Mouse (Mus musculus) ovary, postnatal 10 days (tissue): ENCODE data around the gene Camta1.

Experiments
- DNase-seq: peaks from one replicate; pipeline ENCODE4 v3.0.0; 2022; ENCODE audit warnings: low spot score

The Camta1 gene

DNA sequence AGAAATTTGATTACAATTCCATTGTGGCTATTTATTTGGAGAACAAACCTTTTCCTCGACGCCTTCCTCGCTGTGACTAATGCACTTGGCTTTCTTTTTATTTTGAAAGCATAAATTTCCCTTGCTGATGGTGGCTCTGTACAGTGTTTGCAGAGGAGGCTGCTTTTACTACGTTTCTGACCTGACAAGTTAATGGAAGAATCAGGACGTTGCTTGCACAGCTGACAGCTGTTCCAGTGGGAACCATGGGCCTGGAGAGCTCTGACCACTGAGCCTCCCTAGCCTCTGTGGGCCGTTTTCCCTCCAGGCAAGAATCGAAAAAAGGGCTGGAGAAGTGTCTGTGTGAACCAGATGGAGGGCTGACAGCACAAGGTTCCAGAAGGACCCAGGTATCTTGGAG lies 342.7 kb downstream of the Camta1 start:
- DNase-seq = no peak

DNA sequence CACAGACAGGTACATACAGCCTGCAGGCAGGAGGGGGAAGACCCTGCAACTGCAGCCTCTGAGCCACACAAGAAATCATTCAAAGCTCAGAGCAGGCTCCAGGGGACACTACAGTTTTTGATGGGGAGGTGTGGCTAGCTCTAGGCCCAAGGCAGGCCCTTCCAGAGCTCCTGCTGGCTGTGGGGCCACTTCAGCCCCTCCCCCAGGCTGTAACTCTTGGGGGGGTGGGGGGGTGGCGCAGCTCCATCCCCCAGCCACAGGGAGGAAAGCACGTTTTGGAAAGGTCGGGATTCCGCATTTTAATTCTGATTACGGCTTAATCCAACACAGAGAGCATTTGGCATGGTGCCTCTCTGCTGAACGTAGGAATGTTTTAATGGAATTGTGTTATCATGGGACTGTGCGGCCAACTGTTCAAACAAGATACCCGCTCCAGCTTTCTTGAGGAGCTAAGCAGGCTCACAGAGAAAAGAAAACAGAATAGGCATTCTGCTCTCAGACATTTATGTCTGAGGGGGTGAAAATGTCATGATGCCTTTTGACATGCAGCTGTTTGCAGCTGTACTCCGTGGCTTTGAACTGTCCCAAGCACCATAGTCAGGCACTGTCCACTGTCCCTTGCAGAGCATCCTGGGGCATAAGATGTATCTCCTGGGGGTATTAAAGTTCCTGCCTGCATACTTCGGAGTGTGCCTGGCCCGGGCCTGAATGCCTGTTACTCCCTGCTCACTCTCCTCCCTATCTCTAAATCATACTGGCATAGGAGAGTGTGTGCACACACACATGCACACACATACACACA lies 344.5 kb downstream of the Camta1 start:
- no peak for DNase-seq

- no peak for DNase-seq
Measured at GRCm38 (mm10) chr4:151515316-151515715, 346.4 kb downstream of the Camta1 start.

- DNase-seq = no peak
Measured at GRCm38 (mm10) chr4:151511092-151511491, 350.6 kb downstream of the Camta1 start.

- DNase-seq = no peak
Measured at GRCm38 (mm10) chr4:151510417-151510816, 351.3 kb downstream of the Camta1 start.

GRCm38 (mm10) chr4:151506701-151507100 lies 355.0 kb downstream of the Camta1 start:
- DNase-seq = no peak

DNA sequence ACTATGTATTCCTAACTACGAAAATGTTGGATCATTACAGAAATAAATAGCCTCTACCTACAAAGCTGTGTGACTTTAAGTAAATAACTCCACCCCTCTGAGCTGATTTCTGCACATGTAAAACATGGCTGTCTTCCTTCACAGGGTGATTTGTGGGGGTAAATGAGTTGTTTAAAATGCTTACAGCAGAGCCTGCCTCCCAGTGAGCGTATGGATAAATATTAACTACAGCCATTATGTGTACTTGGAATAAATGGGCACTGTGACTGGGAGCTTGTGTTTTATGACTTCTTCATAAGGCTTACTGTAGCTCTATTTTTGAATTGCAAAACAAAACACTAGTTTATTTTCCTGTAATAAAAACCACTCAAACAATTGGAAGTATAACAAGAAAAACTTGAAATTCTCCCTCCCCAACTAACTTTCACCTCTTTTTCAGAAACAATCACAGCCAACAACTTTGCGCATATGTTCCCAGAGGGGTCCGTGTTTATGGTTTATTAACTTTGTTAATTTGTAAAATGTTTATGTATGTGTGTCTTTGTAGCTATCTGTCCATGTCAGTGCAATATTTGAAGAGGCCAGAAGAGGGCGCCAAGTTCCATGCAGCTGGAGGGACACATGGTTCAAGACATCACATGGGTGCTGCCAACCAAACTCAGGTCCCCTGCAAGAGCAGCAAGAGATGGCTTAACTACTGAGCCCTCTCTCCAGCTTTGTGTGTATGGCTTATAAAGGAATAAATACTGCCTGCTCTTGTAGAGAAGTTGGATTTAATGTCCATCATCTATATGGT lies 363.0 kb downstream of the Camta1 start:
- no peak for DNase-seq

DNA sequence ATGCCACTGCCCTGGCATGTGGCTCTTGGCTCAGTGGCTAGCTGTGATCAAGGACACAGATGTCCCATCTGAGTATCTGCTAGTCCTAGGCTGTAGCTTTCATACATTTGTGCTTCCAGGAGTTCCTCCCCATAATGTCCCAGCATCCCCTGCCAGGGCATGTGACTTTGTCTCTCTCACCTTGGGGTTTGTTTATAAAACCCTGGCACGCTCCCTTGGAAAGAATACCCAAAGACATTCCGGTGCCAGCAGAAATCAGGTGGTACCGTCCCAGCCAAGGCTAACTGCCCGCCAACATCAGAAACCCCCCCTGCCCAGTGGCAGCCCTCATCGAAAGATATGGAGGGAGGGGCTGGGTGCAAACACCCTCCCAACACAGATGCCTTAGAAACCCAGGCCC lies 365.1 kb downstream of the Camta1 start:
- no peak for DNase-seq

DNA sequence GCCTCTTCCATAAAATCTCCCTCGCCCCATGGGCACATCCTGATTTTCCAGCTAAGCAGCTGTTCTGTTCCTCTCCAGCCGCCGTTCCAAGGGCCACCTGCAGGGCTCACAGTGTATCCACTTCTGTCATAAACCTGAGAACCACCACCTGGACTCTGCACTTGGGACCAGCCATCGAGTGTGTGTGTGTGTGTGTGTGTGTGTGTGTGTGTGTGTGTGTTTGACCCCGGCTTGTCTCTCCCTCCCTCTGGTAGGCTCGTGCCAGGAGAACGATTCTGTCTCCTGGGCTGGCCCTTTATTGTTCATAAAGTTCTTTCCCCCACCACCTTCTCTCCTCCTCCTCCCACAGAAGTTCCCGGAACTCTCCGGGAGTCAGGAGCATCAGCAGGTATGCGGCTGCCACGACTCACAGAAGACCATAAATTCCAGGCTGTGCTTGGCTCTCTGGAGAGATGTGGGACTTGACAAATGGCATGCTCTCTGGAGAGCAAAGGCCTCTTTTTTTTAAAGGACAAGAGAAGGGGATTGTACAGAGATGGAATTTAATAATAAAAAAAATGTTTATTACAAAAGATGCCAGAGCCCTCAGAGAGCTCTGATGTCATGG lies 366.3 kb downstream of the Camta1 start:
- no peak for DNase-seq

- DNase-seq = no peak
Measured at GRCm38 (mm10) chr4:151492786-151493185, 368.9 kb downstream of the Camta1 start.

DNA sequence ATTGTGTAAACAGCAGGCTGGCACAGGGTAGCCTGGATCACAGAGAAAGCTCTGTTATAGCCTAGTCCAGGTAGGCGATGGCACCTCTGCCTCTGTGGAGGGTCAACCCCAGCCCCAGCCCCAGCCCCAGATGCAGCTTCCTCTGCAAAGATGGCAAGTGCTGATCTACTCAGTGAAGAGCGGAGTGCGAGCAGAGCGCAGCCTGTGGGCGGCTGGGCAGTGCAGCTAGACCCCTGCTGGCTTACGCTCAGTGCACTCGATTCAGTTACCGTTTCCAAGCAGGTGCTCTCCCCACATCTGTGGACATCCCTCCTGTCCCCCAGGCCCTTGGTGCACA lies 377.7 kb downstream of the Camta1 start:
- DNase-seq = no peak

DNA sequence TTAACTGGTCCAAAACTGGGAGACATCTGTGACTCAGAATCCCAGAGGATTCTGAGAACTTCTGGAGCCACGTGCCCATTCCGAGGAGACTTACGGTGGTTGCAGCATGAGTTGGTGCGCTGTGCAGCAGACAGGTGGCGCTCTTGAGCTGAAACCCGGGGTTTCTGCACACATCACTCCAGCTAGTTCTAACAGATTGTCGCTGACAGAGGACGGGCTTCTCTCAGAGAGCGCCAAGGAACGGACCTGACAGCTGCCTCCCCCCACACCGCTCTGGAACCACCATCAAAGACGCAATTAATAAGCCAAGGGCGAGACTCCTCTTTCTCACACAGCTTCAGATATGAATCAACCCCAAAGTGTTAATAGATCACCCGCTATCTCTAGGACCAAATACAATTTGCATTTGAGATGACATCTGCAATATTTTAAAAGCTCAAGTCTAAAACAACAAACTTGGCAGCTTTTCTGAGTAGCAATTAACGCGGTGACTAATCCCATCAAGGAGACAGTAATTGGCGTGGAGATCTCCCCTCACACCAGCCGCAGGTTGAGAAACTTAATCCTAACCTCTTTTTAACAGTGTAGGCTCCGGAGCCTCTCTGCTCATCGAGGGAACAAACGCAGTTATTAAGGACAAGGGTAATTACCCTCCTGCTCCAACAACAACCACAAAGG lies 378.2 kb downstream of the Camta1 start:
- DNase-seq = peak; percentile 10

DNA sequence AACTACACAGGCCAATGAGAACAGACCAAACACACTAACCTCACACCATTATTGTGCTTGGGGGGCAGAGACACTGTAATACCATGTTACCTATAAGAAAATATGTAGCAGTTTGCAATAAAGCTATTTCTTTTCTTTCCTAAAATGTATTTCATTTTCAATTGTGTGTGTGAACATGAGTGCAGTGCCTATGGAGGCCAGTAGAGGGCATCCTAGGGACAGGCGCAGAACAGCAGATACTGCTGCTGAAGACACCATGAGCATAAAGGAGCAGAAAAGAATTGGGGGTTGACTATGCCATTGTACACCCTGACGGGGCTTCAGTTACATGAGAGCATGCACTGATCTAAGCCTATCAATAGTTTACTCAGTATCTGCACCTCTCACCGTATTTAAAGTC lies 380.7 kb downstream of the Camta1 start:
- DNase-seq = no peak

DNA sequence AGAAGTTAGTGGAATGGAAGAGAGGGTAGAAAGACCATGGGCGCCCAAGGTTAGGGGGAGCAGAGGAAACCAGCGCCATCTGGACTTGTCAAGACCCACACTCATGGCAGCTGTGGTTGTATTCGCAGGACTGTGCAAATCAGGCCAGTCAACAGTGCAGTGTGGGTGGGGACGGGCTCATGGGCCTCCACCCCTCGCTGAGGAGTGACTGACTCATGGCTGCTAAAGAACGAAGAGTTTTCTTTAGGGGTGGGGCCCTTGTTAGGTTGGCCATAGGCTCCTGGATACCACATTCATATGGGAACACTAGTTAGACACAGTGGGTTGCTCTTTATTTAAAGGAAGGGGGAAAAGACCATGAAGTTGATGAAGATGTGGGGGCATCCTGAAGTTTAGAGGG lies 383.7 kb downstream of the Camta1 start:
- no peak for DNase-seq

GRCm38 (mm10) chr4:151474895-151475470 lies 386.7 kb downstream of the Camta1 start:
- DNase-seq = no peak

DNA sequence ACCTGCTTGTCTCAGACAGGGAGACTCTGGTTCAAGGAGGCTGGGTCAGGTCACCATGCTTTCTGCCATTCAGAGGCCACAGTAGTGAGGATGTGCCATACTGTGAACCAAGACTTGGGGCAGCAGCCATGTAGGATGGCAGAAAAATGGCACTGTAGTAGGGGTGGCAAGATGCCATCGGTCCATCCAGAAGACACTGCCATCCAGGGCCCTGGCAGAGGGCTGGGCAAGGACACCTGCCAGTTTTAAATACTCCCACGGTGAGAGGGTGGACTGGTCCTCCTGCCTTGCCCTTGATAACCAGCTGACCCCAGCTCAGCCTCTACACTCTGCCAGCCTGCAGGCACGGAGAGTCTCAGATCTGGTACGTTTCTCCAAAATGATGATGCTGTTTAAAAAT lies 389.8 kb downstream of the Camta1 start:
- DNase-seq = no peak

DNA sequence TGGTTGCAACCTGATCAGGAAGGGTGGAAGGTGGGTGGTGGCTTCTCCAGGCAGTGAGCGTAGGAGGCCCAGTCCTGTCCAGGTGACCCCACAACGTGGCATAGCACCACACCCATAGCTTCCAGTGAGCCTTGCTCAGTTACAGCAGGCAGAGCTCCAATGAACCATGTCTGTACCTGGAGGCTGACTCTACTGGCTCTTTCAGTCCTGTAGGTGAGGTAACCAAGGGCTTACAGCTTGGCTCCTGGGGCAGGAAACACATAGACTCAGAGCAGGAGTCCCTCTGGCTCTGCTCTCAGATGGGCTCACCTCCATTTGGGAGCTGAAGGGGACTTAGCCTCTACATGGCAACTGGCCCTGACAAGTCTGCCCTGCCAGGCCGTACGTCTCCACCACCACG lies 393.3 kb downstream of the Camta1 start:
- no peak for DNase-seq

DNA sequence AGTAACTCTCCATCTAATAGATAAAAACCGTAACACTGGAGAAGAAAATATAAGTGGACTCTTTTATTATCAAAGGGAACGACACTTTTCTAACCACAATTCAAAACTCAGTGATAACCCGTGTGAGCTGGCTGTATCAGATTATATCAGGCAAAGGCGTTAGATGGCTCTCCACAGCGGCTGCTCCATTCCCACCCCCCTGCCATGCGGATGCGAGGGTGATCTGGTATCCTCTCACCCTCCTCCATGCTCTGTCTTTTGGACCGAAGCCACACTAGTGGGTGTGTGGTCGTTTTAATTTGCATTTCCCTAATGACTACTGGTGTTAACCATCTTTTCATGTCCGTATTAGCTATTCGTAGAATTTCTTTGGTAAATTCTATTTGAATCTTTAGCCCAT lies 403.0 kb downstream of the Camta1 start:
- no peak for DNase-seq

GRCm38 (mm10) chr4:151454611-151455010 lies 407.1 kb downstream of the Camta1 start:
- no peak for DNase-seq

DNA sequence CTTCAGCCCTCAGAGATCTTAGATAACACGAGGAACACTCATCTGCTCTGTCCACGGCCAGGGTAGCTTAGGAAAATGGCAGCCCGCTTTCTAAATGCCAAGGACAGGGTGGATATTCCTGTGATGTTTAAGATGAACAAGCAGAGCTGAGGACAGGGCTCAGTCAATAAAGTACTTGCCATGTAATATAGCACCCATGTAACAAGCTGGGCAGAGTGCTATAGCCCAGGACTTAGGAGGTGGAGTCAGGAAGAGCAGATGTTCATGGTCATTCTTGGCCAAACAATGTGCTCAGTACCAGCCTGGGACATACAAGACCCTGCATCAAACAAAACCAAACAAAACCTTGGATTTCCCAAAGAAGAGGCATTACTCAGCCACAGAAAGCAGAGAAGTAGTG lies 407.6 kb downstream of the Camta1 start:
- DNase-seq = no peak

GRCm38 (mm10) chr4:151451885-151452284 lies 409.8 kb downstream of the Camta1 start:
- DNase-seq = no peak

DNA sequence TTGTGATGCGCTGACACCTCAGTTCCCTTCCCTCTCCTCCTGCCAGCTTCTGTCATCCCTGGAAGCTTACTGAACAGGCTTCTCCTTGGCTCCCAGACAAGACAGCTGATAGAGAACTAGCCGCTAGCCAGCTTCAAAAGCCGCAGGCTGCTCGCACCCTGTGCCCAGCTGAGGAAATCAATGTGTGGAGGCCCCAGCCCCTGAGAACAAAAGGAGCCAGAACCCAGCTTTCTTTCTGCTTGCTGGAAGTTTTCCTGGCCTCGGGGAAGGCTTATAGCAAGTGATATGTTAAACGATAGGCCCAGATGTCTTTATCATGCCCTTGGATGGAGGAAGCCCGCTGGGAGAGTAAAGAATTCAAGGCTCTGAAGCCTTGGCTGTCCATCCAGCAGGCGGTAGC lies 411.7 kb downstream of the Camta1 start:
- DNase-seq = no peak
